ENCODE assay signal across 8 mouse cellular contexts in the genomic region with DNA sequence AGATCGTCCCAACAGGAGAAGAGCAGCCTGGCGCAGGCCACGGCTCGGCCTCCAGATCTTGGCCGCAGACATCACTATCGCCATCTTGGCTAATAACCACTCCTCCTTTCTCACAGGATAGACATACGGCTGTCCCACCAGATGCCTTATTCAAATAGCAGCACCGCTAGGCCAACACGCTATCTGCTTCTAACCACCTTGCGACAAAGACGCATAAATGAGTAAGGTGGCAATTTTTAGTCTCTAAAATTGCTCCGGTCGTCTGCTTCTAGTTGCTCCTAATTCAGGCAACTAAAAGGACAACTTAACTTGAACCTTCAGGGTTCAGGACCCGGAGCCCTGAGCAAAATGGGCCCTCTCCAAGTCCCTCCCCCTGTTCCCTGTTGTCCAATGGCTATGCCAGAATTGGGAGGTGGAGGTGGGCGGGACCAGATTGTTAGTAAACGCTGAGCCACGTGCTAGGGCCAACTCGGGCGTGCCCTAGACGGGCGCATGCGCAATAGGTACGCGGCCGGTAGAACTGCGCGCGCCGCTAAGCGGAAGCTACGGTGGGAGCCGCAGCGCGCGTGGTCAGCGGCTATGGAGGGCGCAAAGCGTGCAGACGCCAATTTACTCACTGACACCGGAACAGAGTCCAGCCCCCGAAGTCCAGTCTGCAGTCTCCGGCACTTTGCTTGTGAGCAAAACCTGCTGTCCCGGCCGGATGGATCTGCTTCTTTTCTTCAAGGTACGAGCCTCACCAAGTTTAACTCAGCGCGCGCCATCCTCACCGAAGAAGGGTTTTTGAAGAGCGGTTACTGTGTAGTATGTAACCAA. TPM values are rescaled to one million over a fixed set of nuclear protein-coding genes. Genes with fewer than 3 reads are reported as not detected.
DNase-seq lines count a peak whose midpoint lies in the region; ATAC-seq and TF ChIP-seq lines count a peak whose summit lies in the region.

A gene (minus strand): TSS at position 325 of the 816 bp plus-strand sequence.
A gene (plus strand): TSS at position 508 of the 816 bp plus-strand sequence.

- H3K36me3 ChIP-seq in embryonic facial prominence, embryonic 14.5 days (ENCODE audit: control insufficient read depth, insufficient read depth, low read length): peaks cover 13% of the 10 kb centered on the region; the same call in 1 of the 2 replicates
- peaks cover 2% of the 10 kb centered on the region; the same call in 1 of the 2 replicates for H3K36me3 ChIP-seq in heart, adult 2 months (ENCODE audit: control insufficient read depth, insufficient read depth, low read length)
- peaks cover 19% of the 10 kb centered on the region for H3K36me3 ChIP-seq in limb, embryonic 13.5 days
- no peaks in the 10 kb centered on the region for H3K36me3 ChIP-seq in midbrain, embryonic 16.5 days (ENCODE audit: control insufficient read depth, insufficient read depth, low read length)

- no peaks in the 10 kb centered on the region for H3K27me3 ChIP-seq in embryonic facial prominence, embryonic 14.5 days (replicated peaks; ENCODE audit: control insufficient read depth, insufficient read depth, low read length)
- H3K27me3 ChIP-seq in heart, adult 2 months (ENCODE audit: control insufficient read depth, insufficient read depth, low read length): no peaks in the 10 kb centered on the region
- no peaks in the 10 kb centered on the region for H3K27me3 ChIP-seq in limb, embryonic 13.5 days
- no peaks in the 10 kb centered on the region for H3K27me3 ChIP-seq in midbrain, embryonic 16.5 days (ENCODE audit: control insufficient read depth, insufficient read depth, low read depth, low read length)

- peak; percentile 89 for TF ChIP-seq EP300 in heart, adult 2 months (IDR thresholded peaks at IDR 0.05; ENCODE audit: insufficient read depth, low read depth, low read length)

- WGBS in embryonic facial prominence, embryonic 14.5 days: under 1% methylated on average over 50 of the region's 50 CpGs
- WGBS in heart, adult 2 months: under 1% methylated on average over 50 of the region's 50 CpGs
- WGBS in limb, embryonic 13.5 days: under 1% methylated on average over 50 of the region's 50 CpGs
- WGBS in midbrain, embryonic 16.5 days: under 1% methylated on average over 50 of the region's 50 CpGs

- no peaks in the 10 kb centered on the region for H3K9me3 ChIP-seq in embryonic facial prominence, embryonic 14.5 days (ENCODE audit: control insufficient read depth, low read length)
- H3K9me3 ChIP-seq in limb, embryonic 13.5 days: no peaks in the 10 kb centered on the region
- no peaks in the 10 kb centered on the region for H3K9me3 ChIP-seq in midbrain, embryonic 16.5 days (replicated peaks; ENCODE audit: control insufficient read depth, low read length, poor library complexity, severe bottlenecking)

- intact Hi-C loops in heart, adult 2 months (cut with DNase I): loop anchor here (2.0 kb wide), 2 partner anchors 32 to 60 kb away; a partner anchor contains a TSS

- peak; percentile 99 for DNase-seq in 3T3-L1 (ENCODE audit: low read depth, low spot score)
- peak; percentile 84 to 96 for DNase-seq in adrenal gland, postnatal 4 days (ENCODE audit: low spot score in 2 of 2)
- peak; percentile 100 for DNase-seq in embryonic facial prominence, embryonic 14.5 days (ENCODE audit: low spot score)
- DNase-seq in heart, adult 2 months: peak; percentile 98 to 99
- peak; percentile 100 for DNase-seq in kidney, adult 8-10 months
- peak; percentile 96 to 99 for DNase-seq in spleen, postnatal 10 days (ENCODE audit: low spot score in 2 of 2)

- peaks cover 8% of the 10 kb centered on the region for H3K4me1 ChIP-seq in embryonic facial prominence, embryonic 14.5 days (ENCODE audit: control insufficient read depth, insufficient read depth, low read length)
- peaks cover 3% of the 10 kb centered on the region for H3K4me1 ChIP-seq in heart, adult 2 months (ENCODE audit: control insufficient read depth, insufficient read depth, low read length)
- peaks cover 18% of the 10 kb centered on the region for H3K4me1 ChIP-seq in limb, embryonic 13.5 days
- peaks cover 21% of the 10 kb centered on the region for H3K4me1 ChIP-seq in midbrain, embryonic 16.5 days (ENCODE audit: control insufficient read depth, insufficient read depth, low read length)

- peak; percentile 99 for ATAC-seq in embryonic facial prominence, embryonic 14.5 days (ENCODE audit: low read depth)
- peak; percentile 99 for ATAC-seq in limb, embryonic 13.5 days (ENCODE audit: low FRiP score, low read depth)
- peak; percentile 98 for ATAC-seq in midbrain, embryonic 16.5 days

- TF ChIP-seq POLR2A in heart, adult 2 months (IDR thresholded peaks at IDR 0.05; ENCODE audit: insufficient read depth, low read depth, low read length): peak; percentile 93

- peak within 1 kb of the TSS; percentile 71; the same call in 1 of the 2 replicates for H3K27ac ChIP-seq in embryonic facial prominence, embryonic 14.5 days (replicated peaks; ENCODE audit: low read depth, low read length)
- peak within 1 kb of the TSS; percentile 99 for H3K27ac ChIP-seq in heart, adult 2 months
- H3K27ac ChIP-seq in limb, embryonic 13.5 days: peak within 1 kb of the TSS; percentile 22; the same call in 1 of the 2 replicates
- H3K27ac ChIP-seq in midbrain, embryonic 16.5 days (ENCODE audit: low read length): peak within 1 kb of the TSS; percentile 72

- H3K4me2 ChIP-seq in embryonic facial prominence, embryonic 14.5 days (ENCODE audit: low read depth, low read length): peak within 1 kb of the TSS; percentile 82
- H3K4me2 ChIP-seq in limb, embryonic 13.5 days (replicated peaks): peak within 1 kb of the TSS; percentile 91
- peak within 1 kb of the TSS; percentile 88 for H3K4me2 ChIP-seq in midbrain, embryonic 16.5 days (ENCODE audit: low read length)

- no peak for TF ChIP-seq CTCF in heart, adult 2 months (IDR thresholded peaks at IDR 0.05)

- H3K9ac ChIP-seq in embryonic facial prominence, embryonic 14.5 days (ENCODE audit: low read depth, low read length): peak within 1 kb of the TSS; percentile 77
- peak within 1 kb of the TSS; percentile 72 for H3K9ac ChIP-seq in heart, adult 2 months (ENCODE audit: low read depth, low read length)
- peak within 1 kb of the TSS; percentile 73 for H3K9ac ChIP-seq in limb, embryonic 13.5 days
- peak within 1 kb of the TSS; percentile 69 for H3K9ac ChIP-seq in midbrain, embryonic 16.5 days (ENCODE audit: low read depth, low read length)

- no peaks in the 10 kb centered on the region; the same call in 1 of the 2 replicates for H3K79me2 ChIP-seq in heart, adult 2 months (replicated peaks; ENCODE audit: control insufficient read depth, insufficient read depth, low read length)

- H3K4me3 ChIP-seq in embryonic facial prominence, embryonic 14.5 days (ENCODE audit: low read depth, low read length): peak within 1 kb of the TSS; percentile 63
- H3K4me3 ChIP-seq in heart, adult 2 months: peak within 1 kb of the TSS; percentile 80
- peak within 1 kb of the TSS; percentile 64 for H3K4me3 ChIP-seq in limb, embryonic 13.5 days
- H3K4me3 ChIP-seq in midbrain, embryonic 16.5 days (ENCODE audit: low read depth, low read length): peak within 1 kb of the TSS; percentile 67

RNA-seq across cellular contexts. Expression of the first gene that starts in this region (rescaled TPM):
- 100 to 1,000 TPM; 103 to 112 TPM for total RNA-seq in adrenal gland, postnatal 4 days (2021)
- polyA plus RNA-seq in embryonic facial prominence, embryonic 14.5 days (2014; fragmentation: Nextera tagmentation; extraction: Ambion mirVana): 47.0 and 54.4 TPM in 2 replicates
- 100 to 1,000 TPM; 225 to 312 TPM for total RNA-seq in heart, adult 2 months (2021)
- polyA plus RNA-seq in heart, adult 2 months (2012; rRNA removed): 490 and 545 TPM in 2 replicates
- polyA plus RNA-seq in limb, embryonic 13.5 days (2015; fragmentation: Nextera tagmentation; extraction: Ambion mirVana): 61.6 and 65.0 TPM in 2 replicates
- polyA plus RNA-seq in midbrain, embryonic 16.5 days (2015; fragmentation: Nextera tagmentation; extraction: Ambion mirVana): 38.2 and 41.4 TPM in 2 replicates

RNA-seq across cellular contexts. Expression of the second gene that starts in this region (rescaled TPM):
- 10 to 100 TPM; 50.6 to 53.0 TPM for total RNA-seq in adrenal gland, postnatal 4 days (2021)
- 62.3 and 65.1 TPM in 2 replicates for polyA plus RNA-seq in embryonic facial prominence, embryonic 14.5 days (2014; fragmentation: Nextera tagmentation; extraction: Ambion mirVana)
- 10 to 100 TPM; 16.6 to 20.5 TPM for total RNA-seq in heart, adult 2 months (2021)
- 21.0 and 23.5 TPM in 2 replicates for polyA plus RNA-seq in heart, adult 2 months (2012; rRNA removed)
- 73.1 and 73.4 TPM in 2 replicates for polyA plus RNA-seq in limb, embryonic 13.5 days (2015; fragmentation: Nextera tagmentation; extraction: Ambion mirVana)
- polyA plus RNA-seq in midbrain, embryonic 16.5 days (2015; fragmentation: Nextera tagmentation; extraction: Ambion mirVana): 35.2 and 35.4 TPM in 2 replicates

Comparison
In these comparisons a context has a peak if more than half of its experiments do, and no peak if none do; other contexts are left out.
1. Peak in every context shown above with its lines: DNase-seq, ATAC-seq, H3K4me3 ChIP-seq and H3K27ac ChIP-seq.
2. H3K27ac ChIP-seq: peak in every context shown above with its lines; median percentile 99 in heart, adult 2 months; 72 in midbrain, embryonic 16.5 days; 71 in embryonic facial prominence, embryonic 14.5 days; 22 in limb, embryonic 13.5 days.